Mouse (Mus musculus): ENCODE measurements around the gene Tmem145.
"Not testable (repeated sequence)": the region's sequence is repeated elsewhere in the genome, so short reads cannot be mapped to it uniquely, and the experiment has no call there.

Gene Tmem145

DNA sequence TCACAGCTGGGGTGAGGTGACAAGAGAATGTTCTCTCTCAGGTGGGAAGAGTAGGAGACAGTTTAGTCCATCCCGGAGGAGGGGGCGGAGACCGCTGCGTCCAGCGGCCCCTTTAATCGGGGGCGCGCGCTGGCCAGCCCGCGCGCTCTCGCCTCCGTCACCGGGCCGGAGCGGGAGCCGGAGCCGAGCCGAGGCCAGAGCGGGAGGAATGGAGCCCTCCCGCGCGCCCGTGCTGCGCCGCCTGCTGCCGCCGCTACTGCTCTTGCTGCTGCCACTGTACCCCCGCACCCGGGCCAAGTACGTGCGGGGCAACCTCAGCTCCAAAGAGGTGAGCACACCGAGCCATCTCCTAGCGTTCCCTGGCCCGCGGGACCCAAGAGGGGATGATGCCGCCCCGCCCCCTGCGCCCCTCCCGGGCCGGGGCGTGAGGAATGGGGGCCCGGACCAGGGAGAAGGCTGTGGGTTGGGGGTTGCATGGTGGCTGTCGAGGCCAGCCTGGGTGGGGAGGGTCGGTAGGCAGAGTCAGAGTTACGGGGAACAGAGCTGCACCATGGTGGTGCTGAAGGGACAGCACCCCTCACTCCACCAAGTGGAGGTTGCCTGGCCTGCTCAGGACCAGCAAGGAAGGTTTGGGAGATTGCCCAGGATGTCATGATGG is at the start of gene Tmem145:
Gene Tmem145 (plus strand): TSS at position 151 of the 658 bp plus-strand sequence.
- in situ Hi-C loops (cut with MboI; ENCODE audit: low pct_unique_long_range_greater_than_20kb in 1 of 2, low sequenced_read_pairs in 2 of 2, unreplicated experiment in 1 of 2) = no loop called here

DNA sequence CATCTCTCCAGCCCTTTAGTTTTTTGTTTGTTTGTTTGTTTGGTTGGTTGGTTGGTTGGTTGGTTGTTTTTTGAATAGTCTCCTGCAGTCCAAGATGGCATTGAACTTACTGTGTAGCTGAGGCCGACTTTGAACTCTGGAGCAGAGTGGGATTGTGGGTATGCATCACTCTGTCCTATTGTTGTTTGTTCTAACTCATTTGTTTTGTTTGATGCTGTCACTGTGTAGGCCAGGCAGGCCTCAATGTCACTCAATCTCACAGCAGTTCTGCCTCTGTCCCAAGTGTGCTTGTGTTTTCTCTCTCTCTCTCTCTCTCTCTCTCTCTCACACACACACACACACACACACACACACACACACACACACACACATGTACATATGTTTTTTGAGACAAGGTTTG is 44.0 kb upstream of the Tmem145 start:
- in situ Hi-C loops (cut with MboI; ENCODE audit: low pct_unique_long_range_greater_than_20kb in 1 of 2, low sequenced_read_pairs in 2 of 2, unreplicated experiment in 1 of 2) = no loop called here

DNA sequence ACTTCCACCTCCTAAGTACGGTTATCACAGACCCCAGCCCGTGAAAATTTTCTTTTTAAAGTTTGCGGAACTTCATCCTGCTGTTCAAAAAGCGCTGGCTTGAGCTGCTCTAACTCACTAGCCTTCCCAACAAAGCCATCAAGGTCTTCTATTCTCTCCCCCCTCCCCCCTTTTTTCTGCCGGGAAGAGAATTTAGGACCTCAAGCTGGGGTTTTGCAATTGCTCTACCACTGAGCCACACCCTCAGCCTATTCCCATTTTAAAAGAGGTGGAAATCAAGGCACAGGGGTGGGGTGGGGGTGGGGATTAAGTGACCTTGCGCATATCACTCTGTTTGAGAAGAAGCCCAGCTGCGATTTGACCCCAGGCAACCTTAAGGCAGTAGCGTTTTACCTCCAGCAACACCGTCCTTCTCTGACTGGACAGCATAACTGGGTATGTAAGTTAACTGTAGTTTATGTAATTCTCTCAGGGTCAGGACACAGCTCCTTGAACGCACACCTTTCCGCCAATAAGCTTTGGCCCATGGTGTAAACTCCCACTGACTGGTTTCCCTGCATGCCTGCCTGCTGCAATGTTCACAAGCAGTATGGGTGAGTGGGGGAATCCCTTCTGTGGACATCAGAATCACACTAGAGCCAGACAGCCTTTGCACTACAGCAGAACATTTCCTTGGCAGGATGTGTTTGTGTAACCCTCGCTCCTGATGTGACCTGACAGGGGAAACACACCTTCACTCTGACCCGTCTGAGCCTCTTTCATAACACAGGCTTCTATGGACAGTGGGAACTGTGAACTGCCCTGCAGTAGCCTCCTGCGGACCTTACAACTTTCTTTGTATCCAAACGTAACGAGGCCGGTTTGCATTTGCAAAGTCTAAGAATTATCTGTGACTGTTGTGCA is 41.7 kb upstream of the Tmem145 start:
- in situ Hi-C loops (cut with MboI; ENCODE audit: low pct_unique_long_range_greater_than_20kb in 1 of 2, low sequenced_read_pairs in 2 of 2, unreplicated experiment in 1 of 2) = no loop called here

DNA sequence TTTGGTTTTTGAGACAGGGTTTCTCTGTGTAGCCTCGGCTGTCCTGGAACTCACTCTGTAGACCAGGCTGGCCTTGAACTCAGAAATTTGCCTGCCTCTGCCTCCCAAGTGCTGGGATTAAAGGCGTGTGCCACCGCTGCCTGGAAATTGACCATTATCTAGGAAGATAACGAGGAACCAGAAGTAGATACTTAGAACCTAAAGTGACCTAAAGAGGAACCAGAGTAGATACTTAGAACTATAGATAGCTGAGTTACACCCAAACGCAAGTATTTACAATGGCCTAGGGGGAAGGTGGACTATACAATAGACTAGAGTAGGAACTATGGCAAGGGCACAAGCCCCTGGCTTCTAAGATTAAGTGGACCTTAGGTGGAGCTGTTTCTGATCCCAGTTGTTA is 40.2 kb upstream of the Tmem145 start:
- in situ Hi-C loops (cut with MboI; ENCODE audit: low pct_unique_long_range_greater_than_20kb in 1 of 2, low sequenced_read_pairs in 2 of 2, unreplicated experiment in 1 of 2) = not testable (repeated sequence)

DNA sequence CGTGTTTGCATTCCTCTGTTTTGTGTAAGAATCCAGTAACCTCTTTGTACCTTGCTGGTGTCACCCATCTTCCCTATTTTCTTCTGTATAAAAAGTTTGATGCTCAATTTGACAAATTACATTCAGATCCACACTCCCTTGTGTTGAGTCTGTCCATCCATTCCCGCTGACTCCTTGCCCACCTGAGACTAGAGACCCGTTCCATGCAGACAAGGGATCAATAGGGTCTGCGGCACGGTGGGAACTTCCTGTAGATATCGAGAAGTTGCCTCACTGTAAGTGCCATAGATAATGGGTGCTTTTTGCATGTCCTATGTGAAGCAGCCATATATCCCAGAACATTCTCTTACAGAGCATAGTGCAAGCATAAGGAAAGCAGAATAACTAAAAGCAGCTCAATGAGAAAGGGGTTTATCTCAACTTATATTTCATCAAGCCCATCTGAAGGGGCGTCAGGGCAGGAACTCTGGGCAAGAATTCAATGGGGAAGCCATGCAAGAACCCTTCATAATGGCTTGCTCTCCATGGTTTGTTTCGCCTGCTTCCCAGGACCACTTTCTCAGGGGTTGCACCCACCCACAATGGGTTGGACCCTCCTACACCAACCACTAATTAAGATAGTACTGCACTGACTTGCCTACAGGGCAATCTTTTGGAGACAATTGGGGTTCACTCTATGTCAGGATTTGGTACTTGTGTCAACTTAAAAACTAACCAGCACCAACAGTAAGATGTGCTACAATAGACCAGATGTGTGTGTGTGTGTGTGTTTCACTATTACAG is 39.5 kb upstream of the Tmem145 start:
- in situ Hi-C loops (cut with MboI; ENCODE audit: low pct_unique_long_range_greater_than_20kb in 1 of 2, low sequenced_read_pairs in 2 of 2, unreplicated experiment in 1 of 2) = no loop called here

DNA sequence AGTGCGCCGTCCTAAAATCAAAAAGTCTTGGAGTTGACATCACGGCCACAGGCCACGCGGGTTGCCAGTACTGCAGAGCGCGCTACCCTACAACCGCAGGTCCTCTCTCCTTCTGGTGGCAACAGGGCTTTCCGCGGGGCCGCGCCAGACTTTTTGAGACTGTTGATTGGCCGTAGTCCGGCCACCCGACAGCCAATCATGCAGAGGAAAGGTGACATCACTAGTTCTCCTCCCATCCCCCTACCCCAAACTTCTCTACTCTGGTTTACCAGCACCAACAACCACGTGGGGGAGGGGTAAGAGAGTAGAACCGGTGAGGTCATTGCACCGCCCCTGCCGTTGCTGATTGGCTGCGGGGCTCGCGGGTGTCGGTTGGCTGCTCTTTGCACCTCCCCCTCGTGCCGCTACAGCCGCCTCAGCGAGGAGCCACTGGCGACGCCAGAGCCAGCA is 38.6 kb upstream of the Tmem145 start, which contains the start of gene Cic:
Gene Cic (plus strand): TSS at position 404 of the 450 bp plus-strand sequence.
- in situ Hi-C loops (cut with MboI; ENCODE audit: low pct_unique_long_range_greater_than_20kb in 1 of 2, low sequenced_read_pairs in 2 of 2, unreplicated experiment in 1 of 2) = no loop called here

DNA sequence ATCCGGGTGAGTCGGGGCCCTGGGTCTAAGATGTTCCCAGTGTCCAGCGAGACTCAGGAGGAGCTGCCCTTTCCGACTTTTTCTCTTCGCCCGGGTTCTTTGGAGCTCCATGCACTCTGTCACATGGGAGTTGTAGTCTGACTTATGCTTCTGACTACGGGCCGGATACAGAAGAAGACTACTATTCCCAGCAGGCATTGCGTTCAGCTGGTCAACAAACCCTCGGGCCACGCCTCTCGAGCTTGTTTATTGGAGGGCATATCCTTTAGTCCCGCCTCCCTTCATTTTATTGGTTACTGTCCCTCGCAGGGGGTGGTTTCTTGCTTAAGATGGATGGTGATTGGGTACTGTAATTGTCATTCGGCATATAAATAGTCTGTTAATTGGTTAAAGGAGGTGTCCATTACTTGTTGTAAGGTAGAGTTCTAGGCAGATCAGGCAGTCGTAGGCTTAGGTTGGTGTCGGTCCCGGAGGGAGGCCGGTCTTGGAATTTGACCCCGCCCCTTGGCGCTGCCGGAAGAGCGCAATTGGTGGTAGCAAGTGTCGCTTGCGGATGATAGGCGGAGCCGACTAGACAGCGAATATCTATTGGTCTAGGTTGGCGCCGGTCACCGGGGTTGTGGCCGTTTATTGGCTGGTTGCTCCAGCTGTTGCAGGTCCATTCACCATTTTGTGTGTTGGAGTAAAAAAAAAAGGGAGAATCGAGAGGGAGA is 38.0 kb upstream of the Tmem145 start:
- in situ Hi-C loops (cut with MboI; ENCODE audit: low pct_unique_long_range_greater_than_20kb in 1 of 2, low sequenced_read_pairs in 2 of 2, unreplicated experiment in 1 of 2) = no loop called here

DNA sequence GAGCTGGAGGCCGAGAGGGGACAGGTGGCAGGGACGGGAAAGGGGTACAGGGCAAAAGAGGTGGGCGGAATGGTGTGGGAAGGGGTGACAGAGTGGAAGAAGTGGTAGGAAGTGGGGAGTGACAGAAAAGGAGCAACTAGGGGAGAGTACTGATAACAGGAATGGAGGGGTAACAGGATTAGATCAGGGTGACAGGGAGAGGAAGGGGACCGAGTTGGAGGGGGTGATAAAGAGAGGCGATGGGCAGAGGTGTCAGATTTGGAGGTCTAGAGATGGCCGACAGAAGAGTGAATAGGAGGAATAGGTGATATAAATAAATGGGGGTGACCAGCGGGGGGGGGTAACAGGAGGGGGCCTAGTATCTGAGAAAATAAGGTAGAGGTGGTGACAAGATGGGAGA is 37.3 kb upstream of the Tmem145 start:
- in situ Hi-C loops (cut with MboI; ENCODE audit: low pct_unique_long_range_greater_than_20kb in 1 of 2, low sequenced_read_pairs in 2 of 2, unreplicated experiment in 1 of 2) = no loop called here

DNA sequence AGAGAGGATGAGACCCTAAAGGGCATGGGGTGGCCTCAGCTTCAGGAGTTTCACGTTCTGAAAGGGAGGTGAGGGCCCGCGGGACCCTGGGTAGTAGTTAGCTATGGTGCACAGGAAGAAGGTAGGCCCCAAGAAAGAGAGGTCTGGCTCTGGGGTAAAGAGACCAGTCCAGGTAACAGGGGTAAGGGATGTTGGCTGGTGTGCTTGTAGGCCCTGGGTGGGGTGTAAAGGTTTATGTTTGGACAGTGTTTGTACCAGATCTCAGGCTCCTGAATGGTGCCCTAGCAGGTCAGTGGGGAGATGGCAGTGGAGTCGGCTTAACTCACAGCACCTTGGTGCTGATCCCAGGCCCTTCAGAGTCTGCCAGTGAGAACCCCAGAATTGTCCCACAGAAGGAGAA is 36.9 kb upstream of the Tmem145 start:
- in situ Hi-C loops (cut with MboI; ENCODE audit: low pct_unique_long_range_greater_than_20kb in 1 of 2, low sequenced_read_pairs in 2 of 2, unreplicated experiment in 1 of 2) = no loop called here

DNA sequence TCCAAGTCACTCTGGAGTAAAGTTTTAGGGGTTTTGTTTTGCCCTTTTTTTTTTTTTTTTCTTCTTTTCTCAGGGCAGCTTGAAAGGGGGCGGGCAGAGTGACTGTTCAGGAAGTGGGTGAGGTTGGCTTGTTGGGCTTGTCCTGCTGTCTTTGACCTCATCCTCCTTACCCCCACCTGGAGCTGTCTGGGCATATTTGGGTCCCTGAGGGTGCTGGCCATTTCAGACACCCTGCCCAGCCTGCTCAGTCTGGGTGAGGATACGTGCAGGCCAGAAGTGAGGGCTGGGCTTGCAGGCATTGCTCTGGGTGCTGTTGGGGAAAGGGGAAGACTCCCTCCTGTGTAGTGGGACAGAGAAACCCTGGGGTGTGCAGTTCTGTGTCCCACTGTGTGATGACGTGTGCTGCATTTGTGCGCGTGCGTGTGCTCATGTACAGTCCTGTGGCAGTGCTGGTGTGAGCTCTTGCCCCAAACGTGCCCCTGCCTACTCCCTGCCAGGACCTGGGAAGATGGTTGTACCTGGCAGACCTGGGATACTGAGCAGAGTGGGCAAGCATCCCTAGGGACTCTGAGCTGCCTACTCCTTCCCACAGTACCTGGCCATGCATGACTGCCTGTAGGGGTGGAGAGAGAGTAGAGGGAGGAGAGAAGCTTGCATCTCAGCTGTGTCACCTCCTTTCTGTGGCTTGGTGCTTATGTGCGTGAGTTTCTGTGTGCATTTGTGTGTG is 36.2 kb upstream of the Tmem145 start:
- in situ Hi-C loops (cut with MboI; ENCODE audit: low pct_unique_long_range_greater_than_20kb in 1 of 2, low sequenced_read_pairs in 2 of 2, unreplicated experiment in 1 of 2) = no loop called here

DNA sequence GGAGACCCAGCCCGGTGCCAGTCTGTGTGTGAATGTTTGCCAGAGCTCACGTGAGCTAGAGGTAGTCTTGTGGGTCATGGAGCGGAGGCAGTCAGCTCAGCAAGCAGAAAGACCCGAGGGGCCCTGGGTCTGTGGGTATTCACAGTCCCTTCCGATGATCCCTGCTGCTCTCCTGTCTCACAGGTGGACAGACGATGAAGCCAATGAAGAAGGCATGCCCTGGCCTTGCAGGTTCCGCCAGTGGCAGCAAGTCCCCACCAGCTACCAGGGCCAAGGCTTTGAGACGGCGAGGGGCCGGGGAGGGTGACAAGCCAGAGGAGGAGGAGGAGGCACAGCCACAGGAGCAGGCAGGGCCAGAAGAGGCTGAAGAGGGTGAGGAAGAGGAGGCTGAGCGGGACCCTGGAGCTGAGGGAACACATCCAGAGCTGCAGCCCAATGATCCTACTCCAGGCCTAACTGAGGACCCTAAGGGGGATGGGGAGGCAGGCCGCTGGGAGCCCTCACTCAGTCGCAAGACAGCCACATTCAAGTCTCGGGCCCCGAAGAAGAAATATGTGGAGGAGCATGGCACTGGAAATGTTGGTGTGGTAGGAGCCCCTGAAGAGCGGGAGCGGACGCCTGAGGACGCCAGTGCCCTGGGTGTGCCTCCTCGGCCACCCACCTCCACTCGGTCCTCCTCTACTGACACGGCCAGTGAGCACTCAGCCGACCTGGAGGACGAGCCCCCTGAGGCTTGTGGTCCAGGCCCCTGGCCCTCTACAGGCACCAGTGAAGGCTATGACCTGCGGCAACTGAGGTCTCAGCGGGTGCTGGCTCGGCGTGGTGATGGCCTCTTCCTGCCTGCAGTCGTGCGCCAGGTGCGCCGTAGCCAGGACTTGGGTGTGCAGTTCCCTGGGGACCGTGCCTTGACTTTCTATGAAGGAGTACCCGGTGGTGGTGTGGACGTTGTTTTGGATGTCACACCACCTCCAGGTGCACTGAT is 35.0 kb upstream of the Tmem145 start:
- in situ Hi-C loops (cut with MboI; ENCODE audit: low pct_unique_long_range_greater_than_20kb in 1 of 2, low sequenced_read_pairs in 2 of 2, unreplicated experiment in 1 of 2) = no loop called here

DNA sequence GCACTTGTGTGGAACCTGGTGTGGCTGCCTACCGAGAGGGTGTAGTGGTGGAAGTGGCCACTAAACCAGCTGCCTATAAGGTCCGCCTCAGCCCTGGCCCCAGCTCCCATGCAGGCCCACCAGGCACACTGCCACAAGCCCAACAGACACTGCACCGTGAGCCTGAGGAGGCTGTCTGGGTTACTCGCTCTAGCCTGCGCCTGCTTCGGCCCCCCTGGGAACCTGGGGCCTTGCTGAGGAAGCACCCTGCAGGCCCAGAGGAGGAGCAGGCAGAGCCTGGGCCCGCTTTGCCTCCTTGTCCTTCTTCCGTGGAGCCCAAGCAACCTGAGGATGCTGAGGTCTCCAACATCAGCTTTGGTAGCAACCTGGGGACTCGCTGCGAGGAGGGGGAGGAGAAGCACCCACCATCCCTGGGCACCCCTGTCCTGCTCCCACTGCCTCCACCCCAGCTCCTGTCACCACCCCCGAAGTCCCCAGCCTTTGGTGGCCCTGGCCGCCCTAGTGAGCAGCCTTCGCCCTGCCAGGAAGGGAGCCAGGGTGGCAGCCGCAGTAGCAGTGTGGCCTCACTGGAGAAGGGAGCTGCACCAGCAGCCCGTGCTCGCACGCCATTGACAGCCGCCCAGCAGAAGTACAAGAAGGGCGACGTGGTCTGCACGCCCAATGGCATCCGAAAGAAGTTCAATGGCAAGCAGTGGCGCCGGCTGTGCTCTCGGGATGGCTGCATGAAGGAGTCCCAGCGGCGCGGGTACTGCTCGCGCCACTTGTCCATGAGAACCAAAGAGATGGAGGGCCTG is 34.1 kb upstream of the Tmem145 start:
- in situ Hi-C loops (cut with MboI; ENCODE audit: low pct_unique_long_range_greater_than_20kb in 1 of 2, low sequenced_read_pairs in 2 of 2, unreplicated experiment in 1 of 2) = no loop called here

DNA sequence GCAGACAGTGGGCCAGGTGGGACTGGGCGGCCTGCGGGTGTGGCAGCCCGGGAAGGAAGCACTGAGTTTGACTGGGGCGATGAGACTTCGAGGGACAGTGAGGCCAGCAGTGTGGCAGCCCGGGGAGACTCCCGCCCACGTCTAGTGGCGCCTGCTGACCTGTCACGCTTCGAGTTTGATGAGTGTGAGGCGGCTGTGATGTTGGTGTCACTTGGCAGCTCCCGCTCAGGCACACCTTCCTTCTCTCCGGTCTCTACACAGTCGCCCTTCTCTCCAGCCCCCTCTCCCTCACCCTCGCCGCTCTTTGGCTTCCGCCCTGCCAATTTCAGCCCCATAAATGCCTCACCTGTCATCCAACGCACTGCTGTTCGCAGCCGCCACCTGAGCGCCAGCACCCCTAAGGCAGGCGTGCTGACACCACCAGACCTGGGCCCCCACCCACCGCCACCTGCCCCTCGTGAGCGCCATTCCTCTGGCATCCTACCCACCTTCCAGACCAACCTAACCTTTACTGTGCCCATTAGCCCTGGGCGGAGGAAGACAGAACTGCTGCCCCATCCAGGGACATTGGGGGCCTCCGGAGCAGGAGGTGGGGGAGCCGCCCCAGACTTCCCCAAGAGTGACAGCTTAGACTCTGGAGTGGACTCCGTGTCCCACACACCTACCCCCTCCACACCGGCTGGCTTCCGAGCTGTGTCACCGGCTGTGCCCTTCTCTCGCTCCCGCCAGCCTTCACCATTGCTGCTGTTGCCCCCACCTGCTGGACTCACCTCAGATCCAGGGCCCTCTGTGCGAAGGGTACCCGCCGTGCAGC is 33.3 kb upstream of the Tmem145 start:
- in situ Hi-C loops (cut with MboI; ENCODE audit: low pct_unique_long_range_greater_than_20kb in 1 of 2, low sequenced_read_pairs in 2 of 2, unreplicated experiment in 1 of 2) = no loop called here

DNA sequence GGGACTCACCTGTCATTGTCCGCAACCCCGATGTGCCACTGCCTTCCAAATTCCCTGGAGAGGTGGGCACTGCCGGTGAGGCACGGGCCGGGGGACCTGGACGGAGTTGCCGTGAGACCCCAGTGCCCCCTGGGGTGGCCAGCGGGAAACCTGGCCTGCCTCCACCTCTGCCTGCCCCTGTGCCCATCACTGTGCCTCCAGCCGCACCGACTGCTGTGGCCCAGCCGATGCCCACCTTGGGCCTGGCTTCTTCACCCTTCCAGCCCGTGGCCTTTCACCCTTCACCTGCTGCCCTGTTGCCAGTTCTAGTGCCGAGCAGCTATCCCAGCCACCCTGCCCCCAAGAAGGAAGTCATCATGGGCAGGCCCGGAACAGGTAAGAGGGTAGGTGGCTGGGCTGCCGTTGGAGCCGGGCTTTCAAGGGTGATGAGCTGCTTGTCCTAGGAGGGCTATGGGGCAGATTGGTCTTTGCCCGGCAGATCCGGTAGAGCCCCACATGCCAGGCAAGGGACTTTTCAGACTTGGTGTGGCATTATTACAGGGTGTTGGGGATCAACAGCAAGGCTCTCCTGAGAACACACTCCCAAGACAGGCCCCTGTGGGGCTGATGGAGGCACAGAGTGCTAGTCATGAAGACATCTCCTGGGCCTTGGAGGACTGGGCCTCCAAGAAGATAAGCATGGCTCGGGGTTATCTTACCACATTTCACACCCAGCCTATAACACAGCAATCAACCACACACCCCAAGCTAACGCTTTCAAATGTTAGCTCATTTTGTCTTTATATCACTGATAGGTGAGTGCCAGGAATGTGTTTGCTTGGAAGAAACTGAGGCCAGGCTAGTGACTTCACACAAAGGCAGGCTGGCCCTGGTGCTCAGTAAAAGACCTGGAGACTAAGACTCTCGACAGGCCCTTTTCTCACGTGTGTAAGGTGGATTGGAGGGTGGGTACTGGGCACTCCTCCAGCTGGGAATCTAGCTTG is 32.4 kb upstream of the Tmem145 start:
- in situ Hi-C loops (cut with MboI; ENCODE audit: low pct_unique_long_range_greater_than_20kb in 1 of 2, low sequenced_read_pairs in 2 of 2, unreplicated experiment in 1 of 2) = no loop called here

All from mouse embryonic stem cell (cell line).